9 mouse cellular contexts compared by ENCODE assay signal in genomic region chr2:152412526-152413157, GRCm38 (mm10). TPM values are rescaled to one million over a fixed set of nuclear protein-coding genes. Genes with fewer than 3 reads are reported as not detected.
DNase-seq lines count a peak whose midpoint lies in the region; ATAC-seq and TF ChIP-seq lines count a peak whose summit lies in the region.
"Had no signal": no experiment of that assay in that cellular context is flagged by ENCODE, and none has a peak within 500 bp of the region (broad histone marks: within the 10 kb centered on the region; RNA-seq: fewer than 3 reads in every experiment).

No protein-coding gene starts in this region.

- WGBS in heart, embryonic 15.5 days = 5% methylated on average over 15 of the region's 15 CpGs
- 2% methylated on average over 15 of the region's 15 CpGs for WGBS in embryonic facial prominence, embryonic 11.5 days
- WGBS in intestine, postnatal 0 days = 6% methylated on average over 15 of the region's 15 CpGs
- WGBS in neural tube, embryonic 11.5 days = 4% methylated on average over 15 of the region's 15 CpGs
- WGBS in thymus, adult 2 months = 91% methylated on average over 15 of the region's 15 CpGs

- H3K9me3 ChIP-seq in heart, embryonic 15.5 days (replicated peaks) = no peaks in the 10 kb centered on the region
- H3K9me3 ChIP-seq in embryonic facial prominence, embryonic 11.5 days (replicated peaks; ENCODE audit: control insufficient read depth, low read length) = no peaks in the 10 kb centered on the region; the same call in 1 of the 2 replicates
- H3K9me3 ChIP-seq in intestine, postnatal 0 days (ENCODE audit: control insufficient read depth) = no peaks in the 10 kb centered on the region; the same call in 1 of the 2 replicates
- 0 out of 2 replicates have a peak, but pooled peaks cover 3% of the 10 kb centered on the region for H3K9me3 ChIP-seq in neural tube, embryonic 11.5 days (ENCODE audit: control insufficient read depth, low read length)

- DNase-seq in heart, postnatal 36 days = no peak
- DNase-seq in embryonic facial prominence, embryonic 11.5 days (ENCODE audit: low spot score) = peak; percentile 39
- no peak for DNase-seq in neural tube, embryonic 11.5 days (ENCODE audit: low spot score)
- DNase-seq in urinary bladder, postnatal 14 days (ENCODE audit: low spot score) = no peak
- DNase-seq in thymus, adult 2 months = no peak

- H3K36me3 ChIP-seq in heart, embryonic 15.5 days = no peaks in the 10 kb centered on the region
- H3K36me3 ChIP-seq in embryonic facial prominence, embryonic 11.5 days (replicated peaks; ENCODE audit: control insufficient read depth, insufficient read depth, low read depth, low read length) = no peaks in the 10 kb centered on the region
- H3K36me3 ChIP-seq in intestine, postnatal 0 days (ENCODE audit: control insufficient read depth, insufficient read depth) = no peaks in the 10 kb centered on the region
- no peaks in the 10 kb centered on the region for H3K36me3 ChIP-seq in neural tube, embryonic 11.5 days (ENCODE audit: control insufficient read depth, insufficient read depth, low read length)
- no peaks in the 10 kb centered on the region for H3K36me3 ChIP-seq in thymus, adult 2 months (ENCODE audit: control insufficient read depth, insufficient read depth, low read length)

- intact Hi-C loops in heart, postnatal 36 days (cut with DNase I) = no loop called here

- peak overlapping the region; percentile 80 for H3K4me3 ChIP-seq in heart, embryonic 15.5 days
- H3K4me3 ChIP-seq in embryonic facial prominence, embryonic 11.5 days (ENCODE audit: low read depth, low read length) = peak overlapping the region; percentile 93
- H3K4me3 ChIP-seq in intestine, postnatal 0 days (ENCODE audit: low read depth, low read length) = peak overlapping the region; percentile 90
- H3K4me3 ChIP-seq in neural tube, embryonic 11.5 days (ENCODE audit: low read depth, low read length) = peak overlapping the region; percentile 81
- H3K4me3 ChIP-seq in thymus, adult 2 months (ENCODE audit: control insufficient read depth, insufficient read depth, low read length) = no peak overlapping the region

- H3K9ac ChIP-seq in heart, embryonic 15.5 days = peak overlapping the region; percentile 92
- H3K9ac ChIP-seq in embryonic facial prominence, embryonic 11.5 days (replicated peaks; ENCODE audit: low read length) = peak overlapping the region; percentile 98
- H3K9ac ChIP-seq in intestine, postnatal 0 days (ENCODE audit: low read depth, low read length) = peak overlapping the region; percentile 40; the same call in 1 of the 2 replicates
- peak overlapping the region; percentile 99 for H3K9ac ChIP-seq in neural tube, embryonic 11.5 days (ENCODE audit: low read length)

- no peak for TF ChIP-seq CTCF in intestine, postnatal 0 days (IDR thresholded peaks at IDR 0.05; ENCODE audit: low read depth)
- TF ChIP-seq CTCF in thymus, adult 2 months (IDR thresholded peaks at IDR 0.05; ENCODE audit: borderline replicate concordance, control insufficient read depth, extremely low read depth, insufficient read depth, low read length, poor library complexity) = no peak

- TF ChIP-seq POLR2A in thymus, adult 2 months (IDR thresholded peaks at IDR 0.05; ENCODE audit: control insufficient read depth, extremely low read depth, insufficient read depth, low read length, poor library complexity) = no peak

- H3K4me2 ChIP-seq in heart, embryonic 15.5 days = peak overlapping the region; percentile 70
- H3K4me2 ChIP-seq in embryonic facial prominence, embryonic 11.5 days (ENCODE audit: low read depth, low read length) = peak overlapping the region; percentile 90
- peak overlapping the region; percentile 86 for H3K4me2 ChIP-seq in intestine, postnatal 0 days (replicated peaks; ENCODE audit: low read depth)
- peak overlapping the region; percentile 92 for H3K4me2 ChIP-seq in neural tube, embryonic 11.5 days (ENCODE audit: low read depth)

- no peaks in the 10 kb centered on the region for H3K27me3 ChIP-seq in heart, embryonic 15.5 days
- no peaks in the 10 kb centered on the region for H3K27me3 ChIP-seq in embryonic facial prominence, embryonic 11.5 days (ENCODE audit: control insufficient read depth, insufficient read depth, low read length)
- H3K27me3 ChIP-seq in intestine, postnatal 0 days (replicated peaks; ENCODE audit: control insufficient read depth, insufficient read depth, low read length) = no peaks in the 10 kb centered on the region
- no peaks in the 10 kb centered on the region for H3K27me3 ChIP-seq in neural tube, embryonic 11.5 days (ENCODE audit: control insufficient read depth, insufficient read depth, low read length)
- H3K27me3 ChIP-seq in thymus, adult 2 months (ENCODE audit: control insufficient read depth, insufficient read depth, low read length) = peaks cover 7% of the 10 kb centered on the region
- H3K27me3 ChIP-seq: Patski had no signal

- H3K27ac ChIP-seq in heart, embryonic 15.5 days = peak overlapping the region; percentile 98
- peak overlapping the region; percentile 95 for H3K27ac ChIP-seq in embryonic facial prominence, embryonic 11.5 days (replicated peaks; ENCODE audit: low read depth, low read length)
- H3K27ac ChIP-seq in intestine, postnatal 0 days (ENCODE audit: low read depth, low read length) = peak overlapping the region; percentile 60; the same call in 1 of the 2 replicates
- H3K27ac ChIP-seq in neural tube, embryonic 11.5 days (ENCODE audit: low read depth, low read length) = peak overlapping the region; percentile 91
- no peak overlapping the region for H3K27ac ChIP-seq in thymus, adult 2 months (ENCODE audit: control insufficient read depth, insufficient read depth, low read length)

- no peak for ATAC-seq in heart, embryonic 15.5 days (replicated peaks; ENCODE audit: insufficient number of reproducible peaks, insufficient read depth, low FRiP score, low read depth)
- ATAC-seq in embryonic facial prominence, embryonic 11.5 days (replicated peaks; ENCODE audit: insufficient number of reproducible peaks, low FRiP score, low TSS enrichment, low read depth) = no peak
- peak; percentile 19; the same call in 1 of the 2 replicates for ATAC-seq in intestine, postnatal 0 days
- no peak for ATAC-seq in neural tube, embryonic 11.5 days (ENCODE audit: insufficient read depth, low FRiP score, low TSS enrichment)
- ATAC-seq in cerebellum, adult (ENCODE audit: insufficient number of reproducible peaks, low FRiP score, low TSS enrichment) = no peak
- ATAC-seq: Patski had no signal

- peaks cover 37% of the 10 kb centered on the region for H3K4me1 ChIP-seq in heart, embryonic 15.5 days (replicated peaks)
- H3K4me1 ChIP-seq in embryonic facial prominence, embryonic 11.5 days (ENCODE audit: control insufficient read depth, insufficient read depth, low read length) = peaks cover 6% of the 10 kb centered on the region
- no peaks in the 10 kb centered on the region; the same call in 1 of the 2 replicates for H3K4me1 ChIP-seq in intestine, postnatal 0 days (replicated peaks; ENCODE audit: control insufficient read depth, insufficient read depth, low read length)
- peaks cover 25% of the 10 kb centered on the region for H3K4me1 ChIP-seq in neural tube, embryonic 11.5 days (ENCODE audit: control insufficient read depth, insufficient read depth, low read length)
- H3K4me1 ChIP-seq in thymus, adult 2 months (replicated peaks; ENCODE audit: control insufficient read depth, insufficient read depth, low read length) = peaks cover 8% of the 10 kb centered on the region; the same call in 1 of the 2 replicates

RNA-seq across cellular contexts. Expression of gene Zcchc3, which starts 2.2 kb away (rescaled TPM):
- polyA plus RNA-seq in heart, embryonic 15.5 days (2015; fragmentation: Nextera tagmentation; extraction: Ambion mirVana) = 30.8 and 31.7 TPM in 2 replicates
- total RNA-seq in heart, postnatal 36 days (2021) = 10 to 100 TPM in 1 of 2 experiments, 1 to 10 TPM in 1; 8.0 to 10.0 TPM
- polyA plus RNA-seq in embryonic facial prominence, embryonic 11.5 days (2014; fragmentation: Nextera tagmentation; extraction: Ambion mirVana) = 61.6 and 67.7 TPM in 2 replicates
- polyA plus RNA-seq in intestine, postnatal 0 days (2015; fragmentation: Nextera tagmentation; extraction: Ambion mirVana) = 15.7 and 18.1 TPM in 2 replicates
- 52.7 and 55.2 TPM in 2 replicates for polyA plus RNA-seq in neural tube, embryonic 11.5 days (2014; fragmentation: Nextera tagmentation; extraction: Ambion mirVana)
- 1.7 and 2.0 TPM in 2 replicates for polyA plus RNA-seq in thymus, adult 2 months (2012; rRNA removed)

RNA-seq across cellular contexts. Expression of gene 6820408C15Rik, which starts 2.7 kb away (rescaled TPM):
- polyA plus RNA-seq in heart, embryonic 15.5 days (2015; fragmentation: Nextera tagmentation; extraction: Ambion mirVana) = 2.0 and 2.4 TPM in 2 replicates
- total RNA-seq in heart, postnatal 36 days (2021) = 1 to 10 TPM; 2.0 to 2.1 TPM
- polyA plus RNA-seq in embryonic facial prominence, embryonic 11.5 days (2014; fragmentation: Nextera tagmentation; extraction: Ambion mirVana) = 0.17 and 0.24 TPM in 2 replicates
- 0.34 and 0.37 TPM in 2 replicates for polyA plus RNA-seq in intestine, postnatal 0 days (2015; fragmentation: Nextera tagmentation; extraction: Ambion mirVana)
- 0.22 and 0.52 TPM in 2 replicates for polyA plus RNA-seq in neural tube, embryonic 11.5 days (2014; fragmentation: Nextera tagmentation; extraction: Ambion mirVana)
- 0.36 and 0.50 TPM in 2 replicates for polyA plus RNA-seq in thymus, adult 2 months (2012; rRNA removed)

RNA-seq across cellular contexts. Expression of gene Sox12, which starts 14.8 kb away (rescaled TPM):
- 6.5 and 7.0 TPM in 2 replicates for polyA plus RNA-seq in heart, embryonic 15.5 days (2015; fragmentation: Nextera tagmentation; extraction: Ambion mirVana)
- 10 to 100 TPM in 1 of 2 experiments, 1 to 10 TPM in 1; 8.2 to 13.8 TPM for total RNA-seq in heart, postnatal 36 days (2021)
- 19.6 and 20.7 TPM in 2 replicates for polyA plus RNA-seq in embryonic facial prominence, embryonic 11.5 days (2014; fragmentation: Nextera tagmentation; extraction: Ambion mirVana)
- 2.8 and 3.1 TPM in 2 replicates for polyA plus RNA-seq in intestine, postnatal 0 days (2015; fragmentation: Nextera tagmentation; extraction: Ambion mirVana)
- polyA plus RNA-seq in neural tube, embryonic 11.5 days (2014; fragmentation: Nextera tagmentation; extraction: Ambion mirVana) = 19.1 and 21.4 TPM in 2 replicates
- 3.8 and 4.5 TPM in 2 replicates for polyA plus RNA-seq in thymus, adult 2 months (2012; rRNA removed)

RNA-seq across cellular contexts. Expression of gene Nrsn2, which starts 36.2 kb away (rescaled TPM):
- polyA plus RNA-seq in heart, embryonic 15.5 days (2015; fragmentation: Nextera tagmentation; extraction: Ambion mirVana) = 1.6 and 2.1 TPM in 2 replicates
- total RNA-seq in heart, postnatal 36 days (2021) = not detected
- polyA plus RNA-seq in embryonic facial prominence, embryonic 11.5 days (2014; fragmentation: Nextera tagmentation; extraction: Ambion mirVana) = 3.0 and 4.2 TPM in 2 replicates
- polyA plus RNA-seq in intestine, postnatal 0 days (2015; fragmentation: Nextera tagmentation; extraction: Ambion mirVana) = 4.1 and 4.7 TPM in 2 replicates
- 7.6 TPM in 2 replicates for polyA plus RNA-seq in neural tube, embryonic 11.5 days (2014; fragmentation: Nextera tagmentation; extraction: Ambion mirVana)
- polyA plus RNA-seq in thymus, adult 2 months (2012; rRNA removed) = 0.07 TPM in 1 of 2 replicates, not detected in the other
- polyA plus RNA-seq: Patski had no signal

RNA-seq across cellular contexts. Expression of gene Defb23, which starts 51.8 kb away (rescaled TPM):
- not detected in 2 replicates for polyA plus RNA-seq in heart, embryonic 15.5 days (2015; fragmentation: Nextera tagmentation; extraction: Ambion mirVana)
- not detected for total RNA-seq in heart, postnatal 36 days (2021)
- not detected in 2 replicates for polyA plus RNA-seq in embryonic facial prominence, embryonic 11.5 days (2014; fragmentation: Nextera tagmentation; extraction: Ambion mirVana)
- not detected in 2 replicates for polyA plus RNA-seq in intestine, postnatal 0 days (2015; fragmentation: Nextera tagmentation; extraction: Ambion mirVana)
- polyA plus RNA-seq in neural tube, embryonic 11.5 days (2014; fragmentation: Nextera tagmentation; extraction: Ambion mirVana) = not detected in 2 replicates
- polyA plus RNA-seq in thymus, adult 2 months (2012; rRNA removed) = not detected in 2 replicates
- polyA plus RNA-seq: Patski had no signal

Comparison
In these comparisons a context has a peak if more than half of its experiments do, and no peak if none do; other contexts are left out.
1. H3K9ac ChIP-seq: peak in every context shown above with its lines; median percentile 99 in neural tube, embryonic 11.5 days; 98 in embryonic facial prominence, embryonic 11.5 days; 92 in heart, embryonic 15.5 days; 40 in intestine, postnatal 0 days.